Mouse (Mus musculus): Measurements from ENCODE around the gene Mex3a. TPM values are rescaled to one million over a fixed set of nuclear protein-coding genes. Genes with fewer than 3 reads are reported as not detected.

Gene Mex3a
- total and polyA plus RNA-seq, 3 experiments: 1.1 to 4.9 (median 2.5) TPM

- H3K79me2 ChIP-seq (replicated peaks; ENCODE audit: control insufficient read depth, extremely low read depth, insufficient read depth, poor library complexity, severe bottlenecking): no peaks in the 10 kb centered on the region
- dilution Hi-C loops (cut with MboI; ENCODE audit: extremely low pct_ligation_motif_present, extremely low pct_unique_long_range_greater_than_20kb, low sequenced_read_pairs): no loop called here
- no peak overlapping the region for H3K4me2 ChIP-seq (ENCODE audit: insufficient read depth, low read depth, poor library complexity, severe bottlenecking)
- H3K9me3 ChIP-seq (replicated peaks; ENCODE audit: low read length): no peaks in the 10 kb centered on the region
- peaks cover under 1% of the 10 kb centered on the region for H3K27me3 ChIP-seq (replicated peaks)
- peaks cover 9 to 41% of the 10 kb centered on the region in 2 experiments for H3K36me3 ChIP-seq (replicated peaks in 1 of 2; ENCODE audit: control insufficient read depth in 1 of 2, insufficient read depth in 1 of 2, low read length in 1 of 2)
- TF ChIP-seq POLR2AphosphoS2 (IDR thresholded peaks at IDR 0.05; ENCODE audit: low read depth, low read length) (no peak), KAT2A (IDR thresholded peaks at IDR 0.05; ENCODE audit: insufficient replicate concordance, low read length) (no peak), CTCF (conservative IDR thresholded peaks at IDR 0.05 in 1 of 2, IDR thresholded peaks at IDR 0.05 in 1 of 2; ENCODE audit: low read depth in 2 of 2, low read length in 2 of 2) (no peak)
- no peak overlapping the region for H3K4me3 ChIP-seq (replicated peaks in 1 of 3; ENCODE audit: low read depth in 2 of 3, low read length in 2 of 3, poor library complexity in 1 of 3)
- H3K9ac ChIP-seq (ENCODE audit: insufficient read depth, low read depth): no peak overlapping the region
- DNase-seq (ENCODE audit: extremely low read depth): no peak
- H3K4me1 ChIP-seq (ENCODE audit: control insufficient read depth in 1 of 2, insufficient read depth in 2 of 2): peaks cover 18 to 33% of the 10 kb centered on the region in 2 experiments
- no peak overlapping the region for H3K27ac ChIP-seq (ENCODE audit: insufficient read depth, low read depth)
- in situ Hi-C loops (cut with MboI; ENCODE audit: low pct_ligation_motif_present, low pct_unique_long_range_greater_than_20kb, low sequenced_read_pairs): no loop called here
These were observed 4.6 kb upstream of the Mex3a start for GRCm38 (mm10) chr3:88527565-88527964.

- peaks cover 9% of the 10 kb centered on the region for H3K27me3 ChIP-seq (replicated peaks)
- H3K4me1 ChIP-seq (ENCODE audit: control insufficient read depth in 1 of 2, insufficient read depth in 2 of 2): peaks cover 20 to 41% of the 10 kb centered on the region in 2 experiments
- no peak overlapping the region for H3K4me3 ChIP-seq (replicated peaks in 1 of 3; ENCODE audit: low read depth in 2 of 3, low read length in 2 of 3, poor library complexity in 1 of 3)
- dilution Hi-C loops (cut with MboI; ENCODE audit: extremely low pct_ligation_motif_present, extremely low pct_unique_long_range_greater_than_20kb, low sequenced_read_pairs) (no loop called here), in situ Hi-C loops (cut with MboI; ENCODE audit: low pct_ligation_motif_present, low pct_unique_long_range_greater_than_20kb, low sequenced_read_pairs) (no loop called here)
- no peak overlapping the region for H3K9ac ChIP-seq (ENCODE audit: insufficient read depth, low read depth)
- no peak overlapping the region for H3K27ac ChIP-seq (ENCODE audit: insufficient read depth, low read depth)
- no peak for TF ChIP-seq NRF1 (IDR thresholded peaks at IDR 0.05; ENCODE audit: low read depth, low read length)
- TF ChIP-seq ZC3H11A (IDR thresholded peaks at IDR 0.05; ENCODE audit: low read depth, low read length): no peak
- TF ChIP-seq RCOR1 (conservative IDR thresholded peaks at IDR 0.05; ENCODE audit: low read depth, low read length): no peak
- no peak for TF ChIP-seq PAX5 (IDR thresholded peaks at IDR 0.05; ENCODE audit: low read length)
- no peak for TF ChIP-seq MAX (IDR thresholded peaks at IDR 0.05; ENCODE audit: low read length)
- no peak for TF ChIP-seq MYC (IDR thresholded peaks at IDR 0.05; ENCODE audit: low read depth, low read length)
- TF ChIP-seq RAD21 (IDR thresholded peaks at IDR 0.05; ENCODE audit: low read depth, low read length): no peak
- TF ChIP-seq MXI1 (IDR thresholded peaks at IDR 0.05; ENCODE audit: low read depth, low read length): no peak
- no peak for TF ChIP-seq ZKSCAN1 (IDR thresholded peaks at IDR 0.05; ENCODE audit: borderline replicate concordance, low read depth, low read length)
- TF ChIP-seq JUN (IDR thresholded peaks at IDR 0.05; ENCODE audit: insufficient read depth, low read depth, low read length): no peak
- H3K4me2 ChIP-seq (ENCODE audit: insufficient read depth, low read depth, poor library complexity, severe bottlenecking): no peak overlapping the region
- peaks cover 8 to 32% of the 10 kb centered on the region in 2 experiments for H3K36me3 ChIP-seq (replicated peaks in 1 of 2; ENCODE audit: control insufficient read depth in 1 of 2, insufficient read depth in 1 of 2, low read length in 1 of 2)
- no peak for DNase-seq (ENCODE audit: extremely low read depth)
- no peaks in the 10 kb centered on the region for H3K79me2 ChIP-seq (replicated peaks; ENCODE audit: control insufficient read depth, extremely low read depth, insufficient read depth, poor library complexity, severe bottlenecking)
- no peaks in the 10 kb centered on the region for H3K9me3 ChIP-seq (replicated peaks; ENCODE audit: low read length)
These were observed 3.5 kb upstream of the Mex3a start for GRCm38 (mm10) chr3:88528646-88529045.

All from CH12.LX (cell line).